Mouse (Mus musculus) stomach, embryonic 15.5 days (tissue): ENCODE data around the gene Snd1. TPM values are rescaled to one million over a fixed set of nuclear protein-coding genes. Genes with fewer than 3 reads are reported as not detected.
A peak's percentile ranks its signal among the peaks of the same experiment; 100 is the strongest.

Experiments used
- ATAC-seq: fragments of 200-750 bp; cut with Nextera tagmentation; 2 replicates; pipeline ENCODE4 v1.8.0; 2017; ENCODE audit warnings: low read depth, moderate number of reproducible peaks, moderate TSS enrichment; ENCODE audit not compliant: insufficient read depth, low FRiP score
- H3K27ac ChIP-seq: fragments of 300-500 bp; sonication (generic); 2 replicates; pipeline ENCODE4 v1.5.1; 2015; ENCODE audit warnings: mild to moderate bottlenecking, inconsistent platforms
- H3K27me3 ChIP-seq: fragments of 300-500 bp; sonication (generic); replicated peaks from 2 replicates; pipeline ENCODE4 v1.6.1; 2015; ENCODE audit warnings: inconsistent platforms
- H3K36me3 ChIP-seq: fragments of 300-500 bp; sonication (generic); 2 replicates; pipeline ENCODE4 v1.6.1; 2015; ENCODE audit warnings: inconsistent platforms
- H3K4me1 ChIP-seq: fragments of 300-500 bp; sonication (generic); 2 replicates; pipeline ENCODE4 v1.6.1; 2015; ENCODE audit warnings: inconsistent platforms
- H3K4me2 ChIP-seq: fragments of 300-500 bp; sonication (generic); 2 replicates; pipeline ENCODE4 v1.6.1; 2015; ENCODE audit warnings: mild to moderate bottlenecking, inconsistent platforms
- H3K4me3 ChIP-seq: fragments of 300-500 bp; sonication (generic); replicated peaks from 2 replicates; pipeline ENCODE4 v1.5.1; 2015; ENCODE audit warnings: inconsistent platforms
- H3K9ac ChIP-seq: fragments of 300-500 bp; sonication (generic); 2 replicates; pipeline ENCODE4 v1.6.1; 2015; ENCODE audit warnings: inconsistent platforms
- H3K9me3 ChIP-seq: fragments of 300-500 bp; sonication (generic); 2 replicates; pipeline ENCODE4 v1.6.1; 2016; ENCODE audit warnings: inconsistent platforms
- WGBS: fragments of 180-500 bp; shearing (Covaris S2); methylation state at CpG from one replicate; pipeline ENCODE4 v1.1.7; 2015; 5-methylcytosine and 5-hydroxymethylcytosine counted together
- polyA plus RNA-seq: library from polyadenylated mRNA; unstranded; fragments of >200 nt; fragmentation: Nextera tagmentation; extraction: Ambion mirVana; gene quantifications from 2 replicates; pipeline ENCODE4 v1.2.1, GENCODE M21; 2015

Gene Snd1
- polyA plus RNA-seq, 1 experiment from 2014 or later: 128 TPM

DNA sequence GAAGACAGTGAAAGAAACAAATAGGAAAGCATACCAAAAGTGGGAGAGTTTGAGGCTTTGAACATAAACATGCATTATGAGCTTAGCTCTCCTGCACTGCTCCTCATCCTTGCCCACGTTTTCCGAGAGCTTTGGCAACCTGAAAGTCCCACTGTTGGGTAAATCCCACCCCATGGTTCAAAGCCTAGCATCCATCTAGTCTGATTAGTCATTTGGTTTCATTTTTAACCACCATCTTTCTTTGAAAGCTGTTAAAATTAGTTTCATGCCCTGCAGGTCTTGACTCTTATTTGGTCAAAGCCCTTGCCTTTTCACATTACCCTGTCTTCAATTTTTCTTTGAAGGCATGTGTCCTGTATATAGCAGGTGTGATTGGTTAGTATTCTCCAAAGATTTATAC lies 108.5 kb downstream of the Snd1 start:
- no peak overlapping the region for H3K27ac ChIP-seq
- no peak overlapping the region for H3K4me3 ChIP-seq
- H3K36me3 ChIP-seq: no peaks in the 10 kb centered on the region
- no peak for ATAC-seq
- H3K27me3 ChIP-seq: no peaks in the 10 kb centered on the region
- no peak overlapping the region for H3K9ac ChIP-seq
- H3K9me3 ChIP-seq: no peaks in the 10 kb centered on the region
- H3K4me2 ChIP-seq: no peak overlapping the region
- no peaks in the 10 kb centered on the region for H3K4me1 ChIP-seq
- WGBS: 91% methylated on average over 2 of the region's 2 CpGs

DNA sequence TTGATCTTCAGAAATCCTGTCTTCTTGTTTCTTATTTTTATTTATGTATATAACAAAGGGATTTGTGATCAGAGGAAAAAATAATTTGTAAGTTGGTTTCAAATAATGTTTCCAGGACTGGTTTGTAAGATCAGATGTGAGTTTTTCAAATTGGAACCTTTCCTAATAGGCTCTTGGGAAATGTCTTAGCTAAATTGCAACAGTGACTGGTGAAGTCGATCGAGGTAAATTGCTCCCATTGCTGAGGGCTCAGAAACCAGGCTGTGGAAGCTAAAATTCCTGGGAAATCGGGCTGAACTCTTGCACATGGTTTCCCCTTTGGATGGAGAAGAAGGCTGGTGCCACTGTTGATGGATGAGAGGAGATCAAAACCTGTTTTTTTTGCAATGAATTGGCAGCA lies 111.9 kb downstream of the Snd1 start:
- Histone ChIP-seq H3K27me3 (no peaks in the 10 kb centered on the region), H3K4me3 (no peak overlapping the region), H3K4me1 (no peaks in the 10 kb centered on the region), H3K36me3 (no peaks in the 10 kb centered on the region), H3K4me2 (no peak overlapping the region), H3K27ac (no peak overlapping the region), H3K9me3 (no peaks in the 10 kb centered on the region), H3K9ac (no peak overlapping the region)
- no peak for ATAC-seq
- 84% methylated on average over 3 of the region's 3 CpGs for WGBS

DNA sequence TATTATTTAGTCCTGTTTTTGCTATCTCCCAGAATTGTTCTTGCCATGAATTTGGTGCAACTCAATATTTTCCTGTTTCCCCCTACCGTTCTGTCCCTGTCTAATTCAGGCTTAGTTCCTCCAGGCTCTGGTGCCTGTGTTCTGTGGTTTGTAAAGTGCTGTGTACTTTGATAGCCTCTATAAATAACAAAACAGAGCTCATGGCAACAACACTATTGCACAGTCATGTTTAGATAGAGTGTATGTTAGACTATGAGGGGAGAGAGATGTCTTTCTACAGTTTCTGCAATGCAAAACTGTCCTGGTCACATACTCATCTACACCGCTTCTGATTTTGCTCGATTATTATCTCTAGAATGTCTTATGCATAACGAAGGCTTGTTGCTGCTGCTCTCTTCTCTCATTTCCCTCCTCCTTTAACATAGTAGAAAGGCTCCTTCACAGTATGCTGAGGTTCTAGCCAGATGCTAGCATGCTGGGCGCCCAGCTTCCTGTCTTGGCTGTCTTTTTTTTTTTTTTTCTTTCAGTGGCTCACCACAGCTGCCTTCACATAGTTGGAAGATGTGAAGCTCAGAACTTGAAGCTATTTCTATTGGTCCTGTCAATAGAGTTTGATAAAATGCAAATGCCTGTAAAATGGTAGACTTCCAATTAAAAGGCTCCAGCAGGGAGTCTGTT lies 113.7 kb downstream of the Snd1 start:
- no peak overlapping the region for H3K4me3 ChIP-seq
- H3K27ac ChIP-seq: no peak overlapping the region
- no peaks in the 10 kb centered on the region for H3K9me3 ChIP-seq
- no peak overlapping the region for H3K4me2 ChIP-seq
- no peak overlapping the region for H3K9ac ChIP-seq
- 79% methylated on average over 5 of the region's 5 CpGs for WGBS
- no peak for ATAC-seq
- H3K27me3 ChIP-seq: no peaks in the 10 kb centered on the region
- H3K36me3 ChIP-seq: 0 out of 2 replicates have a peak, but pooled peaks cover 3% of the 10 kb centered on the region
- no peaks in the 10 kb centered on the region for H3K4me1 ChIP-seq

DNA sequence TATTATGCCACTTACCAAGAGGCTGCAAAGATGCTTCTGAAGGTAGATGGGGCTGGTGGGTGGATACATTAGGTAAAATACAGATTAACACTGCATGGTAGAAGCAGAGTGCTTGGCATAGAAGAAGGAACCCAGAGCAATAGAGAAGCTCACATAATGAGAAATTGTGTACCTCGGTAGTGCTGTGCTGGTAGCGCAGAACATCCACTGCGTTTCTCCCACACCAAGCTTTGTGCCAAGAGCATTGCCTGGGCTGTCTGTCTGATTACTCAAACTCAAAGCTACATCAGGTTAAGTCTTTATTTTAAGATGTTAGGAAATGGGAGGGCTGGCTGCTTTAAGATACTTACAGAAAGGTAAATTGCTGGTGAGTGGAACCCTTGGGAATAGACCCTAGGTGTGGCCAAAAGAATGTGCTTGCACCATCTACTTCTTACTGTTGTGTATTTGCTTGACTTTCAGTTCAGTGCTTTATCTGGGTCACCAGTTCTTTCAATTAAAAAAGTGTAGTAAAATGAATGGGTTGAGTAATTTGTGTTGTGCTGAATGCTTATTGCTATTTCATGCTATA lies 117.5 kb downstream of the Snd1 start:
- no peaks in the 10 kb centered on the region for H3K9me3 ChIP-seq
- H3K4me3 ChIP-seq: no peak overlapping the region
- H3K9ac ChIP-seq: no peak overlapping the region
- H3K27ac ChIP-seq: no peak overlapping the region
- ATAC-seq: no peak
- H3K4me2 ChIP-seq: no peak overlapping the region
- H3K36me3 ChIP-seq: 0 out of 2 replicates have a peak, but pooled peaks cover 3% of the 10 kb centered on the region
- H3K27me3 ChIP-seq: no peaks in the 10 kb centered on the region
- 93% methylated on average over 3 of the region's 3 CpGs for WGBS
- no peaks in the 10 kb centered on the region for H3K4me1 ChIP-seq

- Histone ChIP-seq H3K27me3 (no peaks in the 10 kb centered on the region), H3K36me3 (0 out of 2 replicates have a peak, but pooled peaks cover 3% of the 10 kb centered on the region), H3K27ac (no peak overlapping the region), H3K9me3 (no peaks in the 10 kb centered on the region), H3K4me2 (no peak overlapping the region), H3K4me1 (no peaks in the 10 kb centered on the region), H3K4me3 (no peak overlapping the region), H3K9ac (no peak overlapping the region)
- WGBS: 59% methylated on average over 3 of the region's 3 CpGs
- ATAC-seq: no peak
Observed at GRCm38 (mm10) chr6:28593708-28594107, 118.8 kb downstream of the Snd1 start.

- ATAC-seq: no peak
- no peaks in the 10 kb centered on the region for H3K27me3 ChIP-seq
- WGBS: 97% methylated on average over 4 of the region's 4 CpGs
- H3K27ac ChIP-seq: no peak overlapping the region
- no peaks in the 10 kb centered on the region for H3K9me3 ChIP-seq
- H3K36me3 ChIP-seq: 0 out of 2 replicates have a peak, but pooled peaks cover 3% of the 10 kb centered on the region
- no peak overlapping the region for H3K9ac ChIP-seq
- H3K4me2 ChIP-seq: no peak overlapping the region
- no peak overlapping the region for H3K4me3 ChIP-seq
- H3K4me1 ChIP-seq: no peaks in the 10 kb centered on the region
Observed at GRCm38 (mm10) chr6:28594759-28595158, 119.8 kb downstream of the Snd1 start.

DNA sequence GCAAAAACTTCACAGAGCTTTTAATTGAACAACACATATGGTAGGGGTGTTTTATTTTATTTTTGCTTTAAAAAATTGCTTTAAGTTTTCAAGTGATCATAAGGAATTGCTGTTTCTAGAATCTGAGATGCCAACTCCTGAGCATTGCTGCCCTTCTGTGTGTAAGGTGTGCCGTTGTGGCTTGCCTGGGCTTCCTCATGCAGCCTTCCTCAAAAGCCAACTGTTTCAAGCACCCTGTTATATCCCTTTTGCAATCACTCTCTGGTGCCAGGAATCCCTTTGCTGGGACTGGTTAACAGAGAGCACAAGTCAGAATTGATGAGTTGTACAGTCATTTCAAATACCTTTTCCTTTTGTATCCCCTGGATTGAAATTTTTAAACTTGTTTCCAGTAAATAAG lies 120.3 kb downstream of the Snd1 start:
- H3K27me3 ChIP-seq: no peaks in the 10 kb centered on the region
- no peak overlapping the region for H3K4me2 ChIP-seq
- no peaks in the 10 kb centered on the region for H3K4me1 ChIP-seq
- no peak for ATAC-seq
- H3K4me3 ChIP-seq: no peak overlapping the region
- no peak overlapping the region for H3K9ac ChIP-seq
- 0 out of 2 replicates have a peak, but pooled peaks cover 3% of the 10 kb centered on the region for H3K36me3 ChIP-seq
- no peak overlapping the region for H3K27ac ChIP-seq
- 77% methylated on average over 1 of the region's 1 CpGs for WGBS
- no peaks in the 10 kb centered on the region for H3K9me3 ChIP-seq

GRCm38 (mm10) chr6:28597266-28597665 lies 122.3 kb downstream of the Snd1 start:
- no peaks in the 10 kb centered on the region for H3K9me3 ChIP-seq
- H3K36me3 ChIP-seq: 0 out of 2 replicates have a peak, but pooled peaks cover 1% of the 10 kb centered on the region
- no peak overlapping the region for H3K27ac ChIP-seq
- ATAC-seq: no peak
- H3K4me3 ChIP-seq: no peak overlapping the region
- H3K27me3 ChIP-seq: no peaks in the 10 kb centered on the region
- H3K9ac ChIP-seq: no peak overlapping the region
- no peak overlapping the region for H3K4me2 ChIP-seq
- H3K4me1 ChIP-seq: no peaks in the 10 kb centered on the region
- 83% methylated on average over 5 of the region's 5 CpGs for WGBS

DNA sequence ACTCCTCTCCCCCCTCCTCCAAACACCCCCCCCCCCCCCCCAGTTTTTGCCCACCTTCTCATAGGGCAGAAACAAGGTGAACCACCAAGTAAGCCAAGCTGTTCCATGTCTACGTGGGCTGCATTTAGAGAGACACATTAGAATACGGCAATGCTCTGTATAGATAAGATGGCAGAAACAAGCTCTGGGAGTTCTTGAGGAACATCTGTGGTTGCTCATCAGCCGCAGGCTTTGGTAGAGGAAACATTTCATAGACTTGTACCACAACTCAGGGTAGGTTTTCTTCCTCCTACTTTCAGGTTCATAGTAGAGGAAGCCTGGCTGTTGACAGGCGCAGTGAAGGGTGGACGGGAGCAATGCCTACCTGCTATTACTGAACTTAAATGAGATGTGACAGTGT lies 124.2 kb downstream of the Snd1 start:
- WGBS: 87% methylated on average over 5 of the region's 5 CpGs
- Histone ChIP-seq H3K4me1 (no peaks in the 10 kb centered on the region), H3K36me3 (no peaks in the 10 kb centered on the region), H3K27me3 (no peaks in the 10 kb centered on the region), H3K4me2 (no peak overlapping the region), H3K9ac (no peak overlapping the region), H3K4me3 (no peak overlapping the region), H3K27ac (no peak overlapping the region), H3K9me3 (no peaks in the 10 kb centered on the region)
- ATAC-seq: no peak

GRCm38 (mm10) chr6:28600404-28600803 lies 125.5 kb downstream of the Snd1 start:
- Histone ChIP-seq H3K27ac (no peak overlapping the region), H3K36me3 (no peaks in the 10 kb centered on the region), H3K27me3 (no peaks in the 10 kb centered on the region), H3K4me2 (no peak overlapping the region), H3K4me1 (no peaks in the 10 kb centered on the region), H3K4me3 (no peak overlapping the region), H3K9me3 (no peaks in the 10 kb centered on the region), H3K9ac (no peak overlapping the region)
- ATAC-seq: no peak

DNA sequence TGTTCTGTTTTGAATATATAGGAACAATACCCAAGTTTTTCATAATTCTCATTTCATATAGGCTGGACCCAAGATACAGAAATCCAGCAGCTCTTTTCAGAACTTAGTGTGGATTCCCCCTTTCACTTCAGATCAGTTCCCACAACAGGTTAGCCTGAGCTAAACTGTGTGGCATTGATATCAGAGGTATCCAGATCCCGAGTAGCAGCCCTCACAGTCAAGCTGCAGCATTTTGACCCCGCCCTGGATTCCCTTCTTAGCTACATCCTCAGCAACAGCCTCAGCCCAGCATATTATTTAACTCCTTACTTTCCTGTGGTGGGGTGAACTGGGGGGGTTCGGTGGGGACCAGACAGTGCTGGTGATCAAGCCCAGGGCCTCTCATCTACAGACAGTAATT lies 128.5 kb downstream of the Snd1 start:
- H3K27ac ChIP-seq: no peak overlapping the region
- H3K27me3 ChIP-seq: no peaks in the 10 kb centered on the region
- no peaks in the 10 kb centered on the region for H3K4me1 ChIP-seq
- H3K4me2 ChIP-seq: no peak overlapping the region
- 64% methylated on average over 3 of the region's 3 CpGs for WGBS
- H3K9ac ChIP-seq: no peak overlapping the region
- no peaks in the 10 kb centered on the region for H3K9me3 ChIP-seq
- no peaks in the 10 kb centered on the region for H3K36me3 ChIP-seq
- no peak overlapping the region for H3K4me3 ChIP-seq
- peak; percentile 66; the same call in 1 of the 2 replicates for ATAC-seq

GRCm38 (mm10) chr6:28603823-28604222 lies 128.9 kb downstream of the Snd1 start:
- 36% methylated on average over 3 of the region's 3 CpGs for WGBS
- no peak overlapping the region for H3K9ac ChIP-seq
- H3K4me2 ChIP-seq: no peak overlapping the region
- no peaks in the 10 kb centered on the region for H3K9me3 ChIP-seq
- H3K4me3 ChIP-seq: no peak overlapping the region
- H3K27ac ChIP-seq: no peak overlapping the region
- H3K27me3 ChIP-seq: no peaks in the 10 kb centered on the region
- H3K36me3 ChIP-seq: no peaks in the 10 kb centered on the region
- ATAC-seq: no peak
- no peaks in the 10 kb centered on the region for H3K4me1 ChIP-seq
